Mouse (Mus musculus): ENCODE results near the gene Pik3r1.

DNA sequence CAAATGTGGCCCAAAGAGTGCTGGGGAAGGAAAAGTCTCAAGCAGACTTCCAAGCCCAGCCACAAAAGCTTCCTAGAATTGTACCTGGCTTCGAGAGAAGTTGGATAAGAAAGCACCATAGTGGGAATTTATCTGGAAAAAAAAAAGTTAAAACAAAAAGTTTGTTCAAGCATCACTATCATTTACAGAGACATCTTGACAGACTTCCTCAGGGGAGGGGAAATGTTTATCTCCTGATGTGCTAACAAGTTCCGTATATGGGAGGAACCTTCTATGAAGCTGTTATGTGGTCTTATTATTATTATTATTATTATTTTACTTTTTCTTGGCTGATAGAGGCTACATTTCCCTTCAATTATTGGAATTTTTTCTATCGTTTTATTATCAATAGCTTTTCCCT, 94.1 kb downstream of the Pik3r1 start:
- TF ChIP-seq CTCF (IDR thresholded peaks at IDR 0.05; ENCODE audit: borderline replicate concordance, control insufficient read depth, extremely low read depth, insufficient read depth, low read length, poor library complexity) = no peak
- TF ChIP-seq POLR2A (IDR thresholded peaks at IDR 0.05; ENCODE audit: control insufficient read depth, extremely low read depth, insufficient read depth, low read length, poor library complexity) = no peak

All from thymus, adult 2 months (tissue).